Comparison of ENCODE assay signal across 26 mouse cellular contexts in the genomic region with DNA sequence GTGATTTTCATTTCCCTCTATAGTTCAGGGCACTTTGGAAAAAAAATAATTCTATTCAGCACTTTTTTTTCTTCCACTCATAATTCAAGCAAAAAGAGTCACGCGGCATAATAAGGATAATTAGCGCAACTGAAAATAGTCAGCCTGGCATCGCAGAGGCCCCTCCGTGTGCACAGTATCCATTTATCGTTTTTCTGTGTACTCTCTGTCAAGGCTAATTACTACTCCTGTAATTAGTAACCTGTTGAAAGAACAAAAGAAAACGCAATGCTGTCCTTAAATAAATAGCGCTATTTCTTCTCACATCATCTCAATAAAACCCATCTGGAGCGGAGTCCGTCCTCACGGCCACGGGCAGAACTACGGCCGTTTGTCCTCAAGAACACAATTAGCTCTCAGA.
DNase-seq lines count a peak whose midpoint lies in the region; ATAC-seq and TF ChIP-seq lines count a peak whose summit lies in the region.
"Had no signal": no experiment of that assay in that cellular context is flagged by ENCODE, and none has a peak within 500 bp of the region (broad histone marks: within the 10 kb centered on the region; RNA-seq: fewer than 3 reads in every experiment).

No protein-coding gene starts in this region.

- TF ChIP-seq CTCF in testis, adult 2 months (IDR thresholded peaks at IDR 0.05; ENCODE audit: control insufficient read depth, insufficient read depth, insufficient replicate concordance, low read depth, low read length): no peak

- H3K4me3 ChIP-seq in forebrain, embryonic 15.5 days: no peak overlapping the region
- H3K4me3 ChIP-seq in forebrain, embryonic 10.5 days: no peak overlapping the region
- peak overlapping the region; percentile 59; the same call in 1 of the 2 replicates for H3K4me3 ChIP-seq in testis, adult 2 months (ENCODE audit: control insufficient read depth, low read depth, low read length)
- no peak overlapping the region for H3K4me3 ChIP-seq in forebrain, embryonic 16.5 days (replicated peaks; ENCODE audit: low read length)
- H3K4me3 ChIP-seq: embryonic facial prominence, embryonic 12.5 days; embryonic facial prominence, embryonic 15.5 days; erythroblast, embryonic 14.5 days; heart, embryonic 12.5 days; heart, embryonic 15.5 days; hindbrain, embryonic 10.5 days; hindbrain, embryonic 13.5 days; intestine, embryonic 15.5 days had no signal

- no peaks in the 10 kb centered on the region for H3K27me3 ChIP-seq in forebrain, embryonic 15.5 days
- H3K27me3 ChIP-seq in forebrain, embryonic 10.5 days (ENCODE audit: poor library complexity, severe bottlenecking): no peaks in the 10 kb centered on the region
- H3K27me3 ChIP-seq in testis, adult 2 months (ENCODE audit: control insufficient read depth, insufficient read depth, low read length): no peaks in the 10 kb centered on the region
- no peaks in the 10 kb centered on the region for H3K27me3 ChIP-seq in forebrain, embryonic 16.5 days (replicated peaks; ENCODE audit: control insufficient read depth, insufficient read depth, low read length)
- H3K27me3 ChIP-seq: embryonic facial prominence, embryonic 12.5 days; embryonic facial prominence, embryonic 15.5 days; heart, embryonic 12.5 days; heart, embryonic 15.5 days; hindbrain, embryonic 13.5 days; intestine, embryonic 15.5 days had no signal

- DNase-seq in forebrain, embryonic 10.5 days (ENCODE audit: extremely low spot score, low spot score): no peak
- DNase-seq in testis, postnatal 14 days (ENCODE audit: low spot score): no peak
- no peak for DNase-seq in gastrocnemius, adult 18-20 months (ENCODE audit: low spot score)
- DNase-seq: adrenal gland, adult 8-10 months; adrenal gland, postnatal 25 days; cerebellum, adult 11 months; cerebellum, adult 2 months; cerebellum, adult 9-11 months; cerebellum, postnatal 25 days; gastrocnemius, postnatal 25 days; heart, adult 18-20 months; heart, postnatal 10 days; heart, postnatal 36 days; kidney, adult 11 months had no signal

- no peaks in the 10 kb centered on the region for H3K36me3 ChIP-seq in forebrain, embryonic 15.5 days
- H3K36me3 ChIP-seq in forebrain, embryonic 10.5 days (replicated peaks): no peaks in the 10 kb centered on the region
- no peaks in the 10 kb centered on the region for H3K36me3 ChIP-seq in testis, adult 2 months (ENCODE audit: control insufficient read depth, insufficient read depth, low read length)
- no peaks in the 10 kb centered on the region for H3K36me3 ChIP-seq in forebrain, embryonic 16.5 days (ENCODE audit: control insufficient read depth, insufficient read depth)
- H3K36me3 ChIP-seq: embryonic facial prominence, embryonic 12.5 days; embryonic facial prominence, embryonic 15.5 days; heart, embryonic 12.5 days; heart, embryonic 15.5 days; hindbrain, embryonic 10.5 days; hindbrain, embryonic 13.5 days; intestine, embryonic 15.5 days had no signal

- H3K27ac ChIP-seq in forebrain, embryonic 15.5 days (replicated peaks): peak overlapping the region; percentile 51; the same call in 1 of the 2 replicates
- H3K27ac ChIP-seq in forebrain, embryonic 10.5 days: no peak overlapping the region
- 0 out of 2 replicates have a peak overlapping the region, but pooled peaks have one; percentile 49 for H3K27ac ChIP-seq in testis, adult 2 months (ENCODE audit: control insufficient read depth, insufficient read depth, low read depth, low read length)
- H3K27ac ChIP-seq in forebrain, embryonic 16.5 days (ENCODE audit: low read length): no peak overlapping the region
- H3K27ac ChIP-seq: embryonic facial prominence, embryonic 12.5 days; embryonic facial prominence, embryonic 15.5 days; heart, embryonic 15.5 days; hindbrain, embryonic 10.5 days; hindbrain, embryonic 13.5 days; intestine, embryonic 15.5 days had no signal

- H3K9me3 ChIP-seq in forebrain, embryonic 15.5 days: no peaks in the 10 kb centered on the region
- H3K9me3 ChIP-seq in forebrain, embryonic 10.5 days: no peaks in the 10 kb centered on the region
- H3K9me3 ChIP-seq in forebrain, embryonic 16.5 days (ENCODE audit: control insufficient read depth, low read length): no peaks in the 10 kb centered on the region
- H3K9me3 ChIP-seq: embryonic facial prominence, embryonic 12.5 days; embryonic facial prominence, embryonic 15.5 days; heart, embryonic 12.5 days; heart, embryonic 15.5 days; hindbrain, embryonic 10.5 days; hindbrain, embryonic 13.5 days; intestine, embryonic 15.5 days had no signal

- no peak overlapping the region for H3K9ac ChIP-seq in forebrain, embryonic 15.5 days (replicated peaks)
- no peak overlapping the region for H3K9ac ChIP-seq in forebrain, embryonic 16.5 days (replicated peaks; ENCODE audit: low read depth, low read length)
- H3K9ac ChIP-seq: embryonic facial prominence, embryonic 12.5 days; embryonic facial prominence, embryonic 15.5 days; heart, embryonic 12.5 days; heart, embryonic 15.5 days; hindbrain, embryonic 13.5 days; intestine, embryonic 15.5 days had no signal

- peaks cover 5% of the 10 kb centered on the region for H3K4me1 ChIP-seq in forebrain, embryonic 15.5 days
- no peaks in the 10 kb centered on the region for H3K4me1 ChIP-seq in forebrain, embryonic 10.5 days
- peaks cover 4% of the 10 kb centered on the region for H3K4me1 ChIP-seq in testis, adult 2 months (ENCODE audit: control insufficient read depth, insufficient read depth, low read length)
- H3K4me1 ChIP-seq in forebrain, embryonic 16.5 days (replicated peaks; ENCODE audit: control insufficient read depth, insufficient read depth, low read length): peaks cover 8% of the 10 kb centered on the region
- H3K4me1 ChIP-seq: embryonic facial prominence, embryonic 12.5 days; embryonic facial prominence, embryonic 15.5 days; hindbrain, embryonic 10.5 days; hindbrain, embryonic 13.5 days; intestine, embryonic 15.5 days had no signal

- TF ChIP-seq POLR2A in testis, adult 2 months (IDR thresholded peaks at IDR 0.05; ENCODE audit: control insufficient read depth, low read depth, low read length): no peak

- no peak for ATAC-seq in forebrain, embryonic 15.5 days (replicated peaks)
- peak; percentile 59; the same call in 1 of the 2 replicates for ATAC-seq in forebrain, embryonic 16.5 days
- ATAC-seq: activated CD4-positive, CD25-positive, alpha-beta regulatory T cell, adult 4 months; intestine, embryonic 15.5 days had no signal

- no peak overlapping the region for H3K4me2 ChIP-seq in forebrain, embryonic 15.5 days (replicated peaks)
- 0 out of 2 replicates have a peak overlapping the region, but pooled peaks have one; percentile 10 for H3K4me2 ChIP-seq in forebrain, embryonic 16.5 days (ENCODE audit: low read length)
- H3K4me2 ChIP-seq: embryonic facial prominence, embryonic 12.5 days; embryonic facial prominence, embryonic 15.5 days; heart, embryonic 12.5 days; heart, embryonic 15.5 days; hindbrain, embryonic 13.5 days; intestine, embryonic 15.5 days had no signal

- WGBS in forebrain, embryonic 15.5 days: 35% methylated on average over 14 of the region's 14 CpGs
- WGBS in forebrain, embryonic 10.5 days: 93% methylated on average over 14 of the region's 14 CpGs
- WGBS in forebrain, embryonic 16.5 days: 33% methylated on average over 14 of the region's 14 CpGs

Comparison
In these comparisons a context has a peak if more than half of its experiments do, and no peak if none do; other contexts are left out.
1. H3K27ac ChIP-seq: peak in forebrain, embryonic 15.5 days (single experiment) and testis, adult 2 months (single experiment); none in forebrain, embryonic 10.5 days (single experiment) and forebrain, embryonic 16.5 days (single experiment).